In the genomic region with DNA sequence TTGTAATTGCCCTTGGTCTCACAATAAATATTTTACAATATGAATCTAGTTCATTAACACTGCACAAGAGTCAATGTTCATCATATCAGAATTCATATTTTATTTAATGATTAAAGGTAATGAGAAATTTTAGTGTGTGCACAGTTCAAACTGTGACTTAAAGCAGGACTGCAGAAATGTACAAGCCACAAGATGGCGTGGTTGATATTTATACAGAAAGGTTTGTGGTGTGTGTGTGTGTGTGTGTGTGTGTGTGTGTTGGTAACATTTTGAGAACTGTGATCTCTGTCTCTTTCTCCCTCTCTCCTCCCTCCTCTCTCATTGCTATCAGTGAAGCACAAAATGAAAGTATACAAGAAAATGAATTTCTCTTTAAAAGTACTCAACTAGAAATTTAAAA, we compare ENCODE assay signal across 9 mouse cellular contexts. TPM values are rescaled to one million over a fixed set of nuclear protein-coding genes. Genes with fewer than 3 reads are reported as not detected.
DNase-seq lines count a peak whose midpoint lies in the region; ATAC-seq lines count a peak whose summit lies in the region.
"Had no signal": no experiment of that assay in that cellular context is flagged by ENCODE, and none has a peak within 500 bp of the region (broad histone marks: within the 10 kb centered on the region; RNA-seq: fewer than 3 reads in every experiment).

No protein-coding gene starts in this region.

- H3K27me3 ChIP-seq in hindbrain, embryonic 14.5 days (ENCODE audit: control insufficient read depth, insufficient read depth, low read length): no peaks in the 10 kb centered on the region
- H3K27me3 ChIP-seq in neural tube, embryonic 15.5 days (replicated peaks): no peaks in the 10 kb centered on the region
- H3K27me3 ChIP-seq: liver, embryonic 13.5 days had no signal

- no peaks in the 10 kb centered on the region for H3K4me1 ChIP-seq in hindbrain, embryonic 14.5 days (replicated peaks; ENCODE audit: control insufficient read depth, insufficient read depth, low read length)
- H3K4me1 ChIP-seq in neural tube, embryonic 15.5 days: 0 out of 2 replicates have a peak, but pooled peaks cover 3% of the 10 kb centered on the region
- H3K4me1 ChIP-seq: liver, embryonic 13.5 days had no signal

- 41% methylated on average over 1 of the region's 1 CpGs for WGBS in hindbrain, embryonic 14.5 days
- 84% methylated on average over 1 of the region's 1 CpGs for WGBS in neural tube, embryonic 15.5 days

- no peaks in the 10 kb centered on the region for H3K36me3 ChIP-seq in hindbrain, embryonic 14.5 days (replicated peaks; ENCODE audit: control insufficient read depth, insufficient read depth)
- H3K36me3 ChIP-seq in neural tube, embryonic 15.5 days: no peaks in the 10 kb centered on the region
- H3K36me3 ChIP-seq: liver, embryonic 13.5 days had no signal

- H3K9me3 ChIP-seq in hindbrain, embryonic 14.5 days (ENCODE audit: control insufficient read depth, low read length): no peaks in the 10 kb centered on the region
- no peaks in the 10 kb centered on the region for H3K9me3 ChIP-seq in neural tube, embryonic 15.5 days (replicated peaks)
- H3K9me3 ChIP-seq: liver, embryonic 13.5 days had no signal

- DNase-seq in frontal cortex, postnatal 10 days (ENCODE audit: low spot score in 2 of 2): no peak
- peak; percentile 23 for DNase-seq in urinary bladder, postnatal 14 days (ENCODE audit: low spot score)
- no peak for DNase-seq in urinary bladder, adult 18-20 months (ENCODE audit: low spot score in 2 of 2)
- peak; percentile 79 for DNase-seq in hindbrain, embryonic 14.5 days (ENCODE audit: low spot score)
- no peak for DNase-seq in urinary bladder, adult 2 months (ENCODE audit: low spot score)
- DNase-seq in B cell, adult 2 months: no peak
- DNase-seq: liver, embryonic 13.5 days had no signal

- H3K27ac ChIP-seq in hindbrain, embryonic 14.5 days: no peak overlapping the region
- no peak overlapping the region for H3K27ac ChIP-seq in neural tube, embryonic 15.5 days (replicated peaks)
- H3K27ac ChIP-seq: liver, embryonic 13.5 days had no signal

- ATAC-seq in frontal cortex, adult (ENCODE audit: low TSS enrichment): peak; percentile 55; the same call in 1 of the 2 replicates
- ATAC-seq in hindbrain, embryonic 14.5 days (ENCODE audit: low FRiP score): peak; percentile 73; the same call in 1 of the 2 replicates
- ATAC-seq in neural tube, embryonic 15.5 days (ENCODE audit: low FRiP score): peak; percentile 41; the same call in 1 of the 2 replicates

- no peak overlapping the region for H3K9ac ChIP-seq in hindbrain, embryonic 14.5 days
- no peak overlapping the region for H3K9ac ChIP-seq in neural tube, embryonic 15.5 days (replicated peaks)
- H3K9ac ChIP-seq: liver, embryonic 13.5 days had no signal

- no peak overlapping the region for H3K4me3 ChIP-seq in hindbrain, embryonic 14.5 days (replicated peaks; ENCODE audit: low read length)
- no peak overlapping the region for H3K4me3 ChIP-seq in neural tube, embryonic 15.5 days (replicated peaks)
- H3K4me3 ChIP-seq: liver, embryonic 13.5 days had no signal

- H3K4me2 ChIP-seq in hindbrain, embryonic 14.5 days (replicated peaks): no peak overlapping the region
- no peak overlapping the region for H3K4me2 ChIP-seq in neural tube, embryonic 15.5 days
- H3K4me2 ChIP-seq: liver, embryonic 13.5 days had no signal

RNA-seq across cellular contexts. Expression of a gene that starts 22.5 kb away (rescaled TPM):
- 64.7 and 66.9 TPM in 2 replicates for polyA plus RNA-seq in hindbrain, embryonic 14.5 days (2014; fragmentation: Nextera tagmentation; extraction: Ambion mirVana)
- 63.6 and 64.5 TPM in 2 replicates for polyA plus RNA-seq in neural tube, embryonic 15.5 days (2015; fragmentation: Nextera tagmentation; extraction: Ambion mirVana)
- polyA plus RNA-seq in urinary bladder, adult 2 months (2012; rRNA removed): 31.3 and 32.7 TPM in 2 replicates

RNA-seq across cellular contexts. Expression of a gene that starts 53.4 kb away (rescaled TPM):
- polyA plus RNA-seq in hindbrain, embryonic 14.5 days (2014; fragmentation: Nextera tagmentation; extraction: Ambion mirVana): 63.5 and 67.9 TPM in 2 replicates
- polyA plus RNA-seq in neural tube, embryonic 15.5 days (2015; fragmentation: Nextera tagmentation; extraction: Ambion mirVana): 60.7 and 63.7 TPM in 2 replicates
- polyA plus RNA-seq in urinary bladder, adult 2 months (2012; rRNA removed): 22.6 and 24.7 TPM in 2 replicates

Comparison
In these comparisons a context has a peak if more than half of its experiments do, and no peak if none do; other contexts are left out.
1. DNase-seq: peak in urinary bladder, postnatal 14 days (single experiment) and hindbrain, embryonic 14.5 days (single experiment); none in frontal cortex, postnatal 10 days (0 of 2), urinary bladder, adult 18-20 months (0 of 2), urinary bladder, adult 2 months (single experiment) and B cell, adult 2 months (0 of 2).
2. Peak in every context shown above with its lines, with median percentiles within 50 percentile points of each other: ATAC-seq.